Mouse (Mus musculus): ENCODE data around the gene Tas2r122. TPM values are rescaled to one million over a fixed set of nuclear protein-coding genes. Genes with fewer than 3 reads are reported as not detected.
"Not testable (repeated sequence)": the region's sequence is repeated elsewhere in the genome, so short reads cannot be mapped to it uniquely, and the experiment has no call there.

Tas2r122 gene
- total RNA-seq (2021) = not detected

- no peak for DNase-seq
Measured at GRCm38 (mm10) chr6:132711828-132712227, at the start of gene Tas2r122. Tas2r122 (minus strand) TSS chr6:132711928.

DNA sequence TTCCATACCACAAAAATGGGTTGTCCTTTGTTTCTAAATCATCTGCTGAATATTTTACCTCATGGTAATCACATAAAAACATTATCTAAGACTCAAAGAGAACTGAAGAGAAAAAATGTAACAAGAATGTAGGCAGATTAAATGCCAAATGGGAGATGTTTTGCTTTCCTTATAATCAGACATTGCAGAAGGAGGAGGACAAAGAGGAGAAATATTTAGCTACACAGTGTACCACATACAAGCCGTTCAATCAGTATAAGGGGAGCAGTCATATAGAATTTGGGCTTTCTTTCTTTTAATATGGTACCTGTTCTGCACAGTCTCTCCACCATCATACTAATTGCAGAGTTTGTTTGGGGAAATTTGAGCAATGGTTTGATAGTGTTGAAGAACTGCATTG lies 42.7 kb upstream of the Tas2r122 start, which contains the start of gene Tas2r124:
Gene Tas2r124 (plus strand): TSS at position 301 of the 400 bp plus-strand sequence.
- no peak for DNase-seq

GRCm38 (mm10) chr6:132750206-132750605 lies 38.5 kb upstream of the Tas2r122 start:
- DNase-seq = no peak

- DNase-seq = no peak
Measured at GRCm38 (mm10) chr6:132737935-132738334, 26.2 kb upstream of the Tas2r122 start, which contains the start of gene Tas2r115. Tas2r115 (minus strand) TSS chr6:132738035.

DNA sequence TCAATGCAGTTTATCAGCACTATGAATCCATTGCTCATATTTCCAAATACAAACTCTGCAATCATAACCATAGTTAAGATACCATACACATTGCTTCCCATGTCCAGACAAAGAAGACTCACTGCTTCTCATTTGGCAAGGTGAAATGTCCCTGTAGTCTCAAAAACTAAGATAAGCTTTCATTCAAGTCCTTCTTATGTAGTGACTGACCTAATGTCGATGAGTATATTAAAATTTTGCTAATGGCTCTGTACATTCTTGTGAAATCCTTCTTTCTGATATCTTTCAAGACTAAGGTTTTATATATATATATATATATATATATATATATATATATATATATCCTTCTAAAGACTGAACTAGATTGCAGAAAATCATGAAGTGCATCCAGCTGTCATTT lies 10.8 kb downstream of the Tas2r122 start, which contains the start of gene Tas2r121:
Gene Tas2r121 (minus strand): TSS at position 101 of the 400 bp plus-strand sequence.
- DNase-seq = no peak

DNA sequence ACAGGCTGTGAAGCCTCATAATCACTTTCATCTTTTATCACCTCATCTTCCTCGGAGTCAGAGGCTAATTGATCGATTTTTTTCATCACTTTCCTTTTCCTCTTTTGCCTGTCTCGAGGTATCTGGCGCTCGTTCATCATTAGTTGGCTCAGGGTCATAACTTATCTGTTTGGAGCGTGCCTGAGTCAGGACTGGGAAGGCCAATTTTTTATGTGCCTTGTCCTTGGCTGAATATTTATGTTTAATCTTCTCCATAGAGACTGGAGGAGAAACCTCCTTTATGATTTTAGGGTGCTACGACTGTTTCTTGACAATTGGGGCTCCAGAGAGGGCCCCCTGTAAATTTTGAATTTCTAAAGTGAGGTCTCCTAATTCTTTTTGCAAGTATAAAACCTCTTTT lies 20.1 kb downstream of the Tas2r122 start:
- not testable (repeated sequence) for DNase-seq

Other genes with a start within 250 kb of the Tas2r122 start
- gene Prh1, start 142.1 kb downstream of the Tas2r122 start, total RNA-seq (2021) = not detected
- not detected for gene Prp2, start 116.0 kb downstream of the Tas2r122 start, total RNA-seq (2021)
- gene A630073D07Rik, start 60.4 kb downstream of the Tas2r122 start, total RNA-seq (2021) = not detected
- not detected for gene Tas2r120, start 55.0 kb downstream of the Tas2r122 start, total RNA-seq (2021)
- not detected for gene Tas2r121, start 10.9 kb downstream of the Tas2r122 start, total RNA-seq (2021)
- gene Tas2r115, start 26.1 kb upstream of the Tas2r122 start, total RNA-seq (2021) = not detected
- gene Tas2r124, start 42.8 kb upstream of the Tas2r122 start, total RNA-seq (2021) = not detected
- gene Tas2r102, start 50.2 kb upstream of the Tas2r122 start, total RNA-seq (2021) = not detected
- not detected for gene Tas2r136, start 66.2 kb upstream of the Tas2r122 start, total RNA-seq (2021)
- not detected for gene Tas2r117, start 90.9 kb upstream of the Tas2r122 start, total RNA-seq (2021)
- gene Tas2r123, start 135.2 kb upstream of the Tas2r122 start, total RNA-seq (2021) = not detected
- not detected for gene Tas2r116, start 143.5 kb upstream of the Tas2r122 start, total RNA-seq (2021)
- gene Tas2r110, start 156.1 kb upstream of the Tas2r122 start, total RNA-seq (2021) = not detected
- not detected for gene Tas2r113, start 181.1 kb upstream of the Tas2r122 start, total RNA-seq (2021)
- not detected for gene Tas2r125, start 197.7 kb upstream of the Tas2r122 start, total RNA-seq (2021)
- not detected for gene Tas2r129, start 239.2 kb upstream of the Tas2r122 start, total RNA-seq (2021)
- gene Tas2r131, start 246.0 kb upstream of the Tas2r122 start, total RNA-seq (2021) = not detected

Data from layer of hippocampus, postnatal 36 days (tissue).